Mouse (Mus musculus) layer of hippocampus, postnatal 14 days (tissue): ENCODE results near the gene Zfp873. TPM values are rescaled to one million over a fixed set of nuclear protein-coding genes. Genes with fewer than 3 reads are reported as not detected.
"Not testable (repeated sequence)": the region's sequence is repeated elsewhere in the genome, so short reads cannot be mapped to it uniquely, and the experiment has no call there.

Experiments
- DNase-seq, 2 experiments: peaks; one replicate each; pipeline ENCODE4 v3.0.0; 2021 to 2022; ENCODE audit warnings: low spot score in 2 of 2, mixed read lengths in 1 of 2
- long read RNA-seq, 2 experiments: library from polyadenylated mRNA; stranded (forward); transcript quantifications; one replicate each; pipeline ENCODE4 v2.0.0; 2021
- total RNA-seq, 2 experiments: library from RNA; stranded (reverse); gene quantifications; 2 replicates each; pipeline ENCODE4 v1.2.3; 2021

Zfp873 gene
- 10 to 100 TPM; 11.8 to 11.9 TPM for total RNA-seq
- long read RNA-seq, experiment 1, partial matches to known transcripts, result 1 of 6 reads
- long read RNA-seq, experiment 1, other reads (novel, unspliced or antisense), result 3 of 6 reads
- long read RNA-seq, experiment 2, partial matches to known transcripts, result 0 of 5 reads
- long read RNA-seq, experiment 2, other reads (novel, unspliced or antisense), result 1 of 5 reads

GRCm38 (mm10) chr10:82047597-82048459, at the start of gene Zfp873:
Gene Zfp873 (plus strand): TSS chr10:82048123.
- DNase-seq, result peak; percentile 93 to 94

- not testable (repeated sequence) for DNase-seq
Observed at GRCm38 (mm10) chr10:82003209-82003608, 44.7 kb upstream of the Zfp873 start.

GRCm38 (mm10) chr10:82004822-82005221, 43.1 kb upstream of the Zfp873 start:
- DNase-seq, result not testable (repeated sequence)

- no peak for DNase-seq
Observed at GRCm38 (mm10) chr10:82042191-82042590, 5.7 kb upstream of the Zfp873 start.

- no peak for DNase-seq
Observed at GRCm38 (mm10) chr10:82046603-82047002, 1.3 kb upstream of the Zfp873 start.

- DNase-seq, result not testable (repeated sequence)
Observed at GRCm38 (mm10) chr10:82048460-82048804, 509 bp downstream of the Zfp873 start.

- DNase-seq, result peak; percentile 74 to 78
Observed at GRCm38 (mm10) chr10:82082728-82083621, 35.1 kb downstream of the Zfp873 start, which contains the start of gene BC024063. Gene BC024063 (plus strand): TSS chr10:82083353.

- not testable (repeated sequence) for DNase-seq
Observed at GRCm38 (mm10) chr10:82083622-82083971, 35.7 kb downstream of the Zfp873 start.

Other genes starting within 250 kb of the Zfp873 start
- 1 to 10 TPM; 2.8 to 3.0 TPM for gene Gm4767, start 235.9 kb upstream of the Zfp873 start, total RNA-seq
- gene Gm32687, start 184.2 kb upstream of the Zfp873 start, total RNA-seq, result 1 to 10 TPM; 3.4 to 4.6 TPM
- 1 to 10 TPM; 2.9 to 3.1 TPM for gene Zfp781, start 117.6 kb upstream of the Zfp873 start, total RNA-seq
- gene BC024063, start 35.2 kb downstream of the Zfp873 start, total RNA-seq, result 1 to 10 TPM; 6.2 TPM
- gene AU041133, start 79.9 kb downstream of the Zfp873 start, total RNA-seq, result 10 to 100 TPM; 10.2 to 10.9 TPM
- gene Zfp938, start 193.2 kb downstream of the Zfp873 start, total RNA-seq, result 10 to 100 TPM; 23.1 to 25.5 TPM